Mouse (Mus musculus) brain, embryonic 14.5 days (tissue): Measurements from ENCODE around the gene Nsun3. TPM values are rescaled to one million over a fixed set of nuclear protein-coding genes. Genes with fewer than 3 reads are reported as not detected.
"Not testable (repeated sequence)": the region's sequence is repeated elsewhere in the genome, so short reads cannot be mapped to it uniquely, and the experiment has no call there.

Experiments
- DNase-seq: peaks from one replicate; pipeline ENCODE4 v3.0.0-alpha.2; 2011; ENCODE audit warnings: low read depth
- CTCF ChIP-seq: fragments of 200-500 bp; IDR thresholded peaks from 2 replicates; pipeline ENCODE4 v1.5.1; 2012; ENCODE audit warnings: inconsistent platforms, mild to moderate bottlenecking, moderate library complexity, borderline replicate concordance; ENCODE audit not compliant: insufficient read depth, insufficient read length; ENCODE audit errors: extremely low read depth
- POLR2A ChIP-seq: fragments of 200-500 bp; IDR thresholded peaks from 2 replicates; pipeline ENCODE4 v1.6.1; 2012; ENCODE audit warnings: mild to moderate bottlenecking, inconsistent platforms, borderline replicate concordance; ENCODE audit not compliant: poor library complexity, insufficient read depth, insufficient read length, severe bottlenecking; ENCODE audit errors: extremely low read depth
- polyA plus RNA-seq: library from polyadenylated mRNA; depleted of rRNA; stranded (reverse); fragments of >200 nt; gene quantifications from 2 replicates; pipeline ENCODE4 v1.2.3, GENCODE M21; 2012; rRNA removed

Gene Nsun3
- polyA plus RNA-seq, 1 experiment: 9.7 TPM

- TF ChIP-seq POLR2A: no peak
- no peak for TF ChIP-seq CTCF
- no peak for DNase-seq
Measured at GRCm38 (mm10) chr16:62734359-62734758, 52.3 kb downstream of the Nsun3 start.

- peak; percentile 47 for DNase-seq
- TF ChIP-seq CTCF: no peak
- no peak for TF ChIP-seq POLR2A
Measured at GRCm38 (mm10) chr16:62730291-62730690, 56.3 kb downstream of the Nsun3 start.

- TF ChIP-seq POLR2A (no peak), CTCF (no peak)
- no peak for DNase-seq
Measured at GRCm38 (mm10) chr16:62729846-62730245, 56.8 kb downstream of the Nsun3 start.

- not testable (repeated sequence) for DNase-seq
Measured at GRCm38 (mm10) chr16:62718255-62718654, 68.4 kb downstream of the Nsun3 start.

GRCm38 (mm10) chr16:62690436-62690835 lies 96.2 kb downstream of the Nsun3 start:
- DNase-seq: peak; percentile 94
- TF ChIP-seq POLR2A (no peak), CTCF (no peak)

GRCm38 (mm10) chr16:62686073-62686472 lies 100.5 kb downstream of the Nsun3 start:
- peak; percentile 91 for DNase-seq
- TF ChIP-seq CTCF (no peak), POLR2A (no peak)

- TF ChIP-seq CTCF: no peak
- DNase-seq: no peak
Measured at GRCm38 (mm10) chr16:62685494-62685893, 101.1 kb downstream of the Nsun3 start.

Other genes starting within 250 kb of the Nsun3 start
- gene Stx19, start 27.9 kb upstream of the Nsun3 start, polyA plus RNA-seq: 0.03 TPM in 2 replicates
- 12.3 and 12.4 TPM in 2 replicates for gene Arl13b, start 60.2 kb upstream of the Nsun3 start, polyA plus RNA-seq
- gene Pros1, start 67.5 kb upstream of the Nsun3 start, polyA plus RNA-seq: 3.9 and 6.3 TPM in 2 replicates